Mouse (Mus musculus): ENCODE data around the gene Ttll8.

Ttll8 gene

GRCm38 (mm10) chr15:88861772-88862622 is 92.2 kb downstream of the Ttll8 start, which contains the start of gene Pim3:
Gene Pim3, plus strand, starts transcription at chr15:88862186.
- peak; percentile 95 for DNase-seq (ENCODE audit: low read depth, low spot score)

DNA sequence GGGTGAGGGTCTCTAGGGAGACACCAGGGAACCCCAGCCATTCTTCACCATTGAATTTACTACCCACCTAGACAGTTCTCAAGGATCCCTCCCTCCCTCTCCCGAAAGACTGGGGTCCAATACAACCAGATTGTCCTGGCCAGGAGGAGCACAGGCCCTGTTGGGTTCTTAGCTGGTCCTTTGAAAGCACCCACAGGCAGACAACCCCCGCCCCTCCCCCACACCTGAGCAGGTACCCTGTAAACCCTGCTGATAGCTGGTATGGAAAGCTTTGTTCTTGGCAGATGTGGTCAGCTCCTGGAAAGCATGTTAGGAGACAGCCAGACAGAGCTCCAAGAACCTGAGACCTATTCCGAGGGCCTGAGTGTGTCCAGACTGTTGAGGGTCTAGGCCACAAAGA is 93.4 kb downstream of the Ttll8 start:
- DNase-seq (ENCODE audit: low read depth, low spot score): no peak

GRCm38 (mm10) chr15:88859206-88859970 is 94.8 kb downstream of the Ttll8 start:
- DNase-seq (ENCODE audit: low read depth, low spot score): no peak

GRCm38 (mm10) chr15:88858707-88859106 is 95.5 kb downstream of the Ttll8 start:
- DNase-seq (ENCODE audit: low read depth, low spot score): no peak

GRCm38 (mm10) chr15:88858141-88858541 is 96.1 kb downstream of the Ttll8 start:
- DNase-seq (ENCODE audit: low read depth, low spot score): no peak

DNA sequence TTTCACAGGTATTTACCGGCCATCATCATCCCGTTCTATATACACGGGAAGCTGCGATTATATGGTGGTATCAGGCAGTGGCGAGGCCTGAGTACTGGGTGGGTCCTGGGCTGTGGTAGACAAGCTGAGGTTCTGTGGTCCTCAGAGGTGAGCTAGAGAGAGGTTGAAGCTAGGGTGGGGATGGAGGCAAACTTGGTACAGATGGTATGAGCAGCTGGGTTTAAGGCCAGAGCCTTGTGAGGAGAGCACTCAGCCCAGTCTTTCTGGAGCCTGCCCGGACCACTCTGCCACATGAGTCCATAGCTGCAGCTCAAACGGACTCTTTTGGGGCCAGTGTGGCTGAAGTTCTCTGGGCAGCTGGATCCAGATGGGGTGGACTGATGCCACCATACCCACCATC is 96.9 kb downstream of the Ttll8 start:
- DNase-seq (ENCODE audit: low read depth, low spot score): no peak

GRCm38 (mm10) chr15:88856613-88857012 is 97.6 kb downstream of the Ttll8 start:
- no peak for DNase-seq (ENCODE audit: low read depth, low spot score)

DNA sequence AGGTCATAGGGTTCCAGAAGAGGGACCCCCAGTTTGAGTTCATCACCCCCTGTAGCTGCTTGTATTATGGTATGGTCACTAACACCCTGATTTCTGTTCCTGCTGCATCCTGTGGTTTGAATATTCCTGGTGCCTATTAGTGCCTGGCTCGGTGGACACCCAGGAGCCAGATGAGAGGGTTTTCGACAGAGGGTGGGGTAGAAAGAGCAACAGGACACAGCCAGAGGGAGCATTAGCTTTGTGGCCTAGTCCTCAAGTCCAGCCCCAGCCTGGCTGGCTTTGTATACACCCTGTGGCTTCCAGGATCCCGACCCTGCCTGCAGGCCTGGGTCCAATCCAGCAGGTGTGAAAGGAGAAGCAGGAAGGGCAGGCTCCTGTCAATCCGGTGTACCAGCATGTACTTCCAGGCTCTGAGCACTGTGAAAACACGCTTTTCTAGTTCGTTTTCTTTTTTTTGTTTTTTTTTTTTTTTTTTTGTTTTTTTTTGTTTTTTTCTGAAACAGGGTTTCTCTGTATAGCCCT is 98.3 kb downstream of the Ttll8 start:
- DNase-seq (ENCODE audit: low read depth, low spot score): no peak

- no peak for DNase-seq (ENCODE audit: low read depth, low spot score)
These were observed 99.0 kb downstream of the Ttll8 start for GRCm38 (mm10) chr15:88854969-88855830.

DNA sequence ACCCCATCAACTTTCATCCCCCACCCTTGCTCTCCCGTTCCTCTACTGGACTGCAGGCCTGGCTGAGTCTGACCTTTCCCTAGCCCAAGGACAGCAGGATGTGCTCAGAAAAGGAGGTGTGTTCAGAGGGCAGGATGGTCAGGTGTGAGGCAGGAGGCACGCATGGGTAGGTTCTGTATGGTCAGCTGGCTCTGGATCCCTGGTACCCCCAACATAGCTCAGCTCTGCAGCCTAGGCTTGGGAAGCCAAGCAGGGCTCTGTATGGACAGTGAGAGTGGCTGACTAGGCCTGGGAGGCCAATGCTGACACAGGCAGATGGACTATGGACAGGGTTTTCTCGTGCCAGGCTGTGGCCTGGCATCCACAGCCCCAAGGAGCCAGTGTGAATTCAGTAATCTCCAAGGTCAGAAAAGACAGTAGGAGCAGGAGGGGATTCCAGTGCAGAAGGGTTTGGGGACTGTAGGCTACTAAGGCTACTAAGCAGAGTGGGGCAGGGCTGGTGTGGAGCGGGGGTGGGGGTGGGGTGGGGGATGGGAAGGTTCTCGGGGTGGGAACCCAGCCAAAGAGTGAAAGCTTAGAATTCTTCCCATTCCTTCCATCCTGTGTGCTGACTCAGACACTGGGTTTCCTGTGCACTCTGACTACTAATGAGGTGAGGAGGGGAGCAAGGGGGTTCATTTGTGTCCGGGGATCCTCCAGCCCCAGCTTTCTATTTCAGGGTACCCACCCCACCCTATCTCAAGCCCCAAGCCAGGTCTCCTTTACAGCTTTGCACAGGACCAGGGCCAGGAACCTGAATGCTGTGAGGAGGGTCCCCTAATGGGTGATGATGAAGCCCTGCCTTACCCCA is 99.9 kb downstream of the Ttll8 start:
- no peak for DNase-seq (ENCODE audit: low read depth, low spot score)

DNA sequence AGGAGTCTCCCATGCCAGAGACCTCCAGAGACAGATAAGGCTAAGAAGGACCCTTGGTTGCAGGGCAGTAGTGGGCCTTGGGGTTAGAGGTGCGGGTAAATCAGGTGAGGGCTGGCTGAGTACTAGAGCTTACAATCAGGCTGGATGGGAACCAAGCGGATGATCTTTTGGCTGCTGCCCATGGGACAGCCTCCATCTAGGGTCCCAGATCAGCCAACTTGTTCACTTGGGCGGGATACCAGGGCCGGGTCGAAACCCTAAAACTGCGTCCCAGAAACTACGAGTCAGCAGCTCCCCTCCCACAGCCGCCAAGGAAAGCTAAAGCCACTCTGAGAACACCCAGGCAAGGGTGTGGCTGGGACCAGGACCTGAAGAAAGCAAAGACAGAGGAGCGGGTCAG is 101.1 kb downstream of the Ttll8 start:
- DNase-seq (ENCODE audit: low read depth, low spot score): no peak

- no peak for DNase-seq (ENCODE audit: low read depth, low spot score)
These were observed 102.6 kb downstream of the Ttll8 start for GRCm38 (mm10) chr15:88851507-88852149.

DNA sequence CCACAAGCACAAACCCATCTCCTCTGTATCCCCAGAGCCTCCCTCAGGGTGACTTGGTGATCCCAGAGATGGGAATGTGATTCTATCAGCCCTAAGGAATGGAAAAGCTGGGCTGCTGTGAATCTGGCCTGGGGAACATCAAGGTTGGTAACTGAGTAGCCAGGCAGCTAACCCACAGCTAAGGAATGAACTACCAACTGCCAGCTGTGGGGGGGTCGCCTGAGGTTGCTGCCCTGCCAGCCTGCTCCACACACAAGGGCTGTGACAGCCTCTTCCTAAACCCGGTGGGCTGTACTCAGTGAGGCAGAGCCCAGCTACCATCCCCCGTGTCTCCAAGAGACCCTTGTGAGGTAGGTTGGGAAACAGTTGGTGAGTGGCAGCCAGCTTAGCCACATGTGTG is 103.1 kb downstream of the Ttll8 start:
- DNase-seq (ENCODE audit: low read depth, low spot score): no peak

- no peak for DNase-seq (ENCODE audit: low read depth, low spot score)
These were observed 103.9 kb downstream of the Ttll8 start for GRCm38 (mm10) chr15:88850146-88850826.

- no peak for DNase-seq (ENCODE audit: low read depth, low spot score)
These were observed 104.6 kb downstream of the Ttll8 start for GRCm38 (mm10) chr15:88849621-88850020.

DNA sequence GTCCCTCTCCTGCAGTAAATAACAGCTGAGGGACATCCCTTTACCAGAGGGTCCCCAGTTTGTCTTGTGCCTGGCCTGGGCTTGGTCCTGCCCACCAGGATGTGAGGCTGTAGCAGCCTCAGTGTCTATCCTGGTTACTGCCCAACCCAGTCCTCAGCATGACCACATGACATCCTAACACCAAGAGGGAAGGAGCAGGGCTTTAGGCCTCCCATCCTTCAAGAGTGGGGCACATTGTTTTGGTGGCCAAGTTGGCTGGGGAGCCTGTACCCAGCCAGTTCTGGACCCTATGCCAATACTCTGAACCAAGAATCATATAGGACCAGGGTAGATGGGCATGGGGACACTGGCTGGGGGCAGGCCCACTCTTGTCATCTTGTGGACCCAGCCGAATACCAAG is 105.6 kb downstream of the Ttll8 start:
- no peak for DNase-seq (ENCODE audit: low read depth, low spot score)

GRCm38 (mm10) chr15:88844966-88845365 is 109.3 kb downstream of the Ttll8 start:
- DNase-seq (ENCODE audit: low read depth, low spot score): no peak

GRCm38 (mm10) chr15:88843486-88844097 is 110.6 kb downstream of the Ttll8 start:
- no peak for DNase-seq (ENCODE audit: low read depth, low spot score)

DNA sequence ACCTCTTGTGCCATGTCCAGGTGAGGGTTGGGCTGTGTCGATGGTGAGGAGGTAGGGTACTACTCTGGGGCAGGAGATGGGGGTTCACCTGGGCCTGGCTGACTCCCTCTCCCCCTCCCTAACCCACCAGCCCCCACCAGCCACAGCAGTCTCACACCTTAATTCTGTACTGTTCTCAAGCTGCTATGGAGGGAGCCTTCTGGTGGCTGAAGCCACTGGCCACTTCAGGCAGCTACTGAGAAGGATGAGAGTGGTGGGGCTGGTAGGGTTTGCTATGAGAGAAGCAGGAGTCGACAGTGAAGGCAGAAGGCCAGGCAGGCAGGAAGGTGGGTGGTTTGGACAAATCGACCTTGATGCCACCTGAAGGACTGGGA is 111.9 kb downstream of the Ttll8 start:
- no peak for DNase-seq (ENCODE audit: low read depth, low spot score)

All from embryo, embryonic 11.5 days (tissue).